Mouse (Mus musculus): ENCODE data around the gene Atad1. TPM values are rescaled to one million over a fixed set of nuclear protein-coding genes. Genes with fewer than 3 reads are reported as not detected.

Gene Atad1
- polyA plus RNA-seq, 1 experiment = 10.7 TPM

DNA sequence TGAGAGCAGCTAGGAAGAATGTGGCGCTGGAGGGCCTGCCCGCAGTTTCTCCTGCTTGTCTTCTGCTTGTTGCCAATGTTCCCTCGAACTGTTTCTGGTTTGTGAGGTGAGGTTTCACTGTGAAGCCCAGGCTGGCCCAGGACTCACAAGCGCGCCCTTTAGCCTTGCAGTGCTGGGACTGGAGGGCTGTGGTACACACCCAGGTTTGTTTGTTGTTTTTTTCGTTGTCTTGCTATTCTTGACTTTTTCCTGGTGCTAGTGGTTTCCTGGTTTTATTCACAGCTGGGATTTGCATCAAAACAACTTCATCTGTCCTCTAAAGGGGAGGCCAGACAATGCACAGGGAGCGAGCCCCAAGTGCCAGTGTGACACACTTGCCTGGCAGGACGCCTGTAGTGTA, 104.7 kb downstream of the Atad1 start:
- no peak overlapping the region for H3K27ac ChIP-seq (ENCODE audit: control insufficient read depth, insufficient read depth, low read depth, low read length, poor library complexity)
- no peak overlapping the region for H3K4me3 ChIP-seq (replicated peaks; ENCODE audit: control insufficient read depth, low read depth, low read length)
- WGBS = 80% methylated on average over 8 of the region's 8 CpGs
- peaks cover 3% of the 10 kb centered on the region for H3K4me1 ChIP-seq (ENCODE audit: control insufficient read depth, insufficient read depth, low read length)
- TF ChIP-seq POLR2A (IDR thresholded peaks at IDR 0.05; ENCODE audit: borderline replicate concordance, control insufficient read depth, low read depth, low read length) (no peak), CTCF (IDR thresholded peaks at IDR 0.05; ENCODE audit: control insufficient read depth, insufficient read depth, low read length) (no peak)

- H3K4me1 ChIP-seq (ENCODE audit: control insufficient read depth, insufficient read depth, low read length) = no peaks in the 10 kb centered on the region
- H3K27ac ChIP-seq (ENCODE audit: control insufficient read depth, insufficient read depth, low read depth, low read length, poor library complexity) = no peak overlapping the region
- TF ChIP-seq POLR2A (IDR thresholded peaks at IDR 0.05; ENCODE audit: borderline replicate concordance, control insufficient read depth, low read depth, low read length) (no peak), CTCF (IDR thresholded peaks at IDR 0.05; ENCODE audit: control insufficient read depth, insufficient read depth, low read length) (no peak)
- 81% methylated on average over 7 of the region's 7 CpGs for WGBS
- H3K4me3 ChIP-seq (replicated peaks; ENCODE audit: control insufficient read depth, low read depth, low read length) = no peak overlapping the region
Measured at GRCm38 (mm10) chr19:32628572-32629132, 110.9 kb downstream of the Atad1 start.

- Histone ChIP-seq H3K4me3 (replicated peaks; ENCODE audit: control insufficient read depth, low read depth, low read length) (no peak overlapping the region), H3K27ac (ENCODE audit: control insufficient read depth, insufficient read depth, low read depth, low read length, poor library complexity) (no peak overlapping the region), H3K4me1 (ENCODE audit: control insufficient read depth, insufficient read depth, low read length) (no peaks in the 10 kb centered on the region)
- WGBS = 54% methylated on average over 4 of the region's 4 CpGs
- TF ChIP-seq POLR2A (IDR thresholded peaks at IDR 0.05; ENCODE audit: borderline replicate concordance, control insufficient read depth, low read depth, low read length) = no peak
Measured at GRCm38 (mm10) chr19:32627631-32628030, 112.0 kb downstream of the Atad1 start.

DNA sequence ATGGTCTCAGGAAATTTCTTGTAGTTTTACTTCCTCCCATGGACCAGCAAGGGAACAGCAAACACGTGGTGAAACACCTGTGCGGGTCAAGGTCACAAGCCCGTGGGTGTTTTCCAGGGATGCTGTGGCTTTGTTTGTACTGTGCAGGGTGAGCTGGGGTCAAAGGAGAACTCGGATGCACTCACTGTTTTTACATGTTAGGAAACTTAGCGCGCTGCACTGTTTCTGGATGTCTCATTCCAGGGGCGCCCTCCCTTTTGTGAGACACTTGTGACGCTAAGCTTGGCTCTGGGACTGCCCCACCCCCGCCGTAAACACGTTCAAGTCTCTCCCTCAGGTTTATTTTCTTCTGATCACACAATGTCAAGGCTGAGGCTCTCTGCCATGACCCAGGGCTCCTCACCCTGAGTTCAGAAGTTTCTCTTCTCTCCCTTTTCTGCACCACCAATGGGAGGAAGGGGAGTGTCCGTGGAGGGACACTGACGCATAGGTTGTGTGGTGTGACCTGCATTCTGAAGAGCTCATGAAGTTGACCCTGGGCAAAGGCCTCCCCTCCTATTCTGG, 112.7 kb downstream of the Atad1 start:
- Histone ChIP-seq H3K4me1 (ENCODE audit: control insufficient read depth, insufficient read depth, low read length) (no peaks in the 10 kb centered on the region), H3K4me3 (replicated peaks; ENCODE audit: control insufficient read depth, low read depth, low read length) (no peak overlapping the region), H3K27ac (ENCODE audit: control insufficient read depth, insufficient read depth, low read depth, low read length, poor library complexity) (no peak overlapping the region)
- no peak for TF ChIP-seq CTCF (IDR thresholded peaks at IDR 0.05; ENCODE audit: control insufficient read depth, insufficient read depth, low read length)
- TF ChIP-seq POLR2A (IDR thresholded peaks at IDR 0.05; ENCODE audit: borderline replicate concordance, control insufficient read depth, low read depth, low read length) = no peak
- WGBS = 50% methylated on average over 13 of the region's 13 CpGs

- no peak for TF ChIP-seq POLR2A (IDR thresholded peaks at IDR 0.05; ENCODE audit: borderline replicate concordance, control insufficient read depth, low read depth, low read length)
- no peak for TF ChIP-seq CTCF (IDR thresholded peaks at IDR 0.05; ENCODE audit: control insufficient read depth, insufficient read depth, low read length)
- Histone ChIP-seq H3K27ac (ENCODE audit: control insufficient read depth, insufficient read depth, low read depth, low read length, poor library complexity) (no peak overlapping the region), H3K4me1 (ENCODE audit: control insufficient read depth, insufficient read depth, low read length) (no peaks in the 10 kb centered on the region), H3K4me3 (replicated peaks; ENCODE audit: control insufficient read depth, low read depth, low read length) (no peak overlapping the region)
- WGBS = 79% methylated on average over 3 of the region's 3 CpGs
Measured at GRCm38 (mm10) chr19:32622142-32622541, 117.4 kb downstream of the Atad1 start.

Other genes with a start within 250 kb of the Atad1 start
- gene Papss2, start 144.0 kb downstream of the Atad1 start, polyA plus RNA-seq (2011; ENCODE audit: insufficient read depth, insufficient read length, low replicate concordance, missing spikeins) = 1.4 and 4.3 TPM in 2 replicates
- 14.0 and 24.9 TPM in 2 replicates for gene Pten, start 17.7 kb upstream of the Atad1 start, polyA plus RNA-seq (2011; ENCODE audit: insufficient read depth, insufficient read length, low replicate concordance, missing spikeins)

All from bone marrow, adult 2 months (tissue).